Mouse (Mus musculus) gastrocnemius, adult 2 months (tissue): ENCODE data around the gene Slc5a2. TPM values are rescaled to one million over a fixed set of nuclear protein-coding genes. Genes with fewer than 3 reads are reported as not detected.

ENCODE experiments used
- DNase-seq: peaks from one replicate; pipeline ENCODE4 v3.0.0; 2022
- H3K27ac ChIP-seq: fragments of 200-600 bp; 2 replicates; pipeline ENCODE4 v1.8.1; 2022; ENCODE audit warnings: mild to moderate bottlenecking
- H3K4me3 ChIP-seq: fragments of 200-600 bp; 2 replicates; pipeline ENCODE4 v1.8.1; 2022; ENCODE audit warnings: mild to moderate bottlenecking, moderate library complexity
- CTCF ChIP-seq: fragments of 200-600 bp; IDR thresholded peaks from 2 replicates; pipeline ENCODE4 v1.8.1; 2022; ENCODE audit warnings: antibody characterized with exemption, mild to moderate bottlenecking, moderate library complexity
- intact Hi-C: fragments of 180-260 bp; cut with DNase I; formaldehyde crosslinking; loops from one replicate; pipeline ENCODE4 v1.15.1; 2025
- total RNA-seq, 2 experiments: library from RNA; stranded (reverse); gene quantifications; 2 replicates each; pipeline ENCODE4 v1.2.3; 2021

Gene Slc5a2
- total RNA-seq, 2 experiments from 2014 or later, result not detected

DNA sequence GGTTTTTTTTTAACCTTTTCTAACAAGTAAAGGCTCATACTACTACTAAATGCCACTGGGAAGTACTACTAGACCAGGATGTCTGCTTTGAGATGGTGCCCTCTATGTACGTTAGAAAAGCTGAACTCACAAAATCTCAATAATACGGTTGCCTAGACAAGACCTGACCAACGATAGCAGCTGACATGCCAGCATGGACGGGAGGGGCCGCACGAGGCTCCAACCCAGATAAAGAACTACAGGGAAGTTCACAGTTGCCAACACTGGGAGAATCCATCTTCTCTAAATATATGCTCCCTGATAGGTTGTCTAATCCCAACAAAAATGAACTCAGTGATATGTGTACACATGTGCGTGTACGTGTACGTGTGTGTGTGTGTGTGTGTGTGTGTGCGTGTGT lies 29.3 kb downstream of the Slc5a2 start:
- no peak overlapping the region for H3K27ac ChIP-seq
- TF ChIP-seq CTCF, result no peak
- H3K4me3 ChIP-seq, result no peak overlapping the region
- no peak for DNase-seq
- intact Hi-C loops, result loop anchor here (5.0 kb wide), 1 partner anchor 47 kb away; the partner anchor contains the start of gene Tgfb1i1

DNA sequence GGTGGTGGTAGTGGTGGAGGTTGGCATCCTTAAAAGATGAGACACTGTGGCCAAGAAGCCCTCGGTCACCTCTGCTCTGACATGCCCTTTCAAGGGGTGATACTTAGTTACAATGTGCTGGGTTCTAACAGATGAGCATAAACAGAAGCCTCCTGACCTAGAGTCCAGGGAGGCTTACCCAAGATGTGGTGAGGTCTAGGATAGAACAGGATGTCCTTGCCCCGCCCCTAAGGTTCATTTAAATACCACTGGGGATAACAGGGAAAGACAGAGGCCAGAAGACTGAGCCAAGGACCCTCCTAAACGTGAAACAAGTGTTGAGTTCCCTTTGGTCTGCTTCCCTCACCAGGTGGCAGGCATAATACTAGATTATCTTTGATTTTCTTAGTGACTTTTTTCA lies 31.1 kb downstream of the Slc5a2 start:
- H3K4me3 ChIP-seq, result no peak overlapping the region
- TF ChIP-seq CTCF, result no peak
- DNase-seq, result no peak
- intact Hi-C loops, result loop anchor here (5.0 kb wide), 1 partner anchor 49 kb away; the partner anchor contains the start of gene Tgfb1i1
- H3K27ac ChIP-seq, result no peak overlapping the region

DNA sequence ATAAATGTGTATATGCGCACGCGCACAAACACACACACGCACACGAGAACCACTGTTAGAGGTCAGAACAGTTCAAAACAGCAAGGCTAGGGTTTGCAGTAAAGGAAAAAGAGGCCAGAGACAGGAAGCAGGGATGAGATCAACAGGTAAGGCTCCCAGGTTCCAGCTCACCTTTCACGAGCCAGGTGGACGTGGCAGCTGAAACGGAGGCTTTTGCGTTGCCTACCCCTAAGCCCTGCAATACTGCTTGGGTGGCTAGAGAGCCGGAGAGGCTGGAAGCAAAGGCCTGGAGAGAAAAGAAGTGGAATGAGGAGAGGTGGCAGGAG lies 31.8 kb downstream of the Slc5a2 start:
- Histone ChIP-seq H3K4me3 (peak overlapping the region; percentile 93), H3K27ac (peak overlapping the region; percentile 83)
- no peak for DNase-seq
- intact Hi-C loops, result loop anchor here (5.0 kb wide), 1 partner anchor 50 kb away; the partner anchor contains the start of gene Tgfb1i1
- TF ChIP-seq CTCF, result no peak

DNA sequence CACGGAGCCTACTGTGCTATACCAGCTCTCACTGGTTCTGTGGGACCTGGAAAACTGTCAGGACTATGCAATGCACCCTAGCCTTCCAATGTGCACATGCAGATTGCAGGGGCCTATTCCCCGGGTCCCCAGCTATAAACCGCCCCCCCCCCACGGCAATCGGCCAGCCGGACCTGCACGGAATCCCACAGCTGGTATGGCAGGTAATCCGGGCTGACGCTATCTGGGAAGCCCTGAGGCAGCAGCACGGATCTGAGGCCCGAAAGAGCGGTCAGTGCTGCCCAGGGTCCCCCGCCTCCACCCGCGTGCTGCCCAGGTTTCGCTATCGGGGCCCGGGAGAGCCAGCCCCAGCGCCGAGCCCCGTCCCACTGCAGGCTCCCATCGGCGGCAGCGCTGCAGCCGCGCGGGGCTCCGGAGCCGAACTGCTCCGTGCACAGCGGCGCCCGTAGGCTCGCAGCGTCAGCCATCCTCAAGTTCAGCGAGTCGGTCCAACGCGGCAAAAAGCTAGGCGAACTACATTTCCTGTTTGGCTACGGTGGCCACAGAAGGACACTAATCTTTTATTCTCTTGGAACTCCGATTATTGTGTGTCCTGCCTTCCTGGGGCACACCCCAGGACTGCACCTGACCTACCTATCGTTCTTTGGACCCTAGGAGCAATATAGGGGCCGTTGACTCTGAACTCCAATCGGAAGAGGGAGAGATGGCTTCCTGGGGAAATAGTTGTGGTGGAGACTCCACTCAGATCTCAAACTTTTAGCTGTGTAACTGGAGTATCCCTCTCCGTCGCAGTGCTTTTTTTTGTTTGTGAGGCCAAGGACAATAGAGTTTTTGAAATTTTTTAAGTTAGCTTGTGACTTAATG lies 32.4 kb downstream of the Slc5a2 start, which contains the start of gene BC017158:
Gene BC017158, minus strand, starts transcription at position 554 of the 864 bp plus-strand sequence.
- intact Hi-C loops, result loop anchor here (5.0 kb wide), 1 partner anchor 51 kb away; the partner anchor contains the start of gene Tgfb1i1
- DNase-seq, result peak; percentile 74
- H3K4me3 ChIP-seq, result peak within 1 kb of the TSS; percentile 93
- H3K27ac ChIP-seq, result peak within 1 kb of the TSS; percentile 83
- TF ChIP-seq CTCF, result no peak

DNA sequence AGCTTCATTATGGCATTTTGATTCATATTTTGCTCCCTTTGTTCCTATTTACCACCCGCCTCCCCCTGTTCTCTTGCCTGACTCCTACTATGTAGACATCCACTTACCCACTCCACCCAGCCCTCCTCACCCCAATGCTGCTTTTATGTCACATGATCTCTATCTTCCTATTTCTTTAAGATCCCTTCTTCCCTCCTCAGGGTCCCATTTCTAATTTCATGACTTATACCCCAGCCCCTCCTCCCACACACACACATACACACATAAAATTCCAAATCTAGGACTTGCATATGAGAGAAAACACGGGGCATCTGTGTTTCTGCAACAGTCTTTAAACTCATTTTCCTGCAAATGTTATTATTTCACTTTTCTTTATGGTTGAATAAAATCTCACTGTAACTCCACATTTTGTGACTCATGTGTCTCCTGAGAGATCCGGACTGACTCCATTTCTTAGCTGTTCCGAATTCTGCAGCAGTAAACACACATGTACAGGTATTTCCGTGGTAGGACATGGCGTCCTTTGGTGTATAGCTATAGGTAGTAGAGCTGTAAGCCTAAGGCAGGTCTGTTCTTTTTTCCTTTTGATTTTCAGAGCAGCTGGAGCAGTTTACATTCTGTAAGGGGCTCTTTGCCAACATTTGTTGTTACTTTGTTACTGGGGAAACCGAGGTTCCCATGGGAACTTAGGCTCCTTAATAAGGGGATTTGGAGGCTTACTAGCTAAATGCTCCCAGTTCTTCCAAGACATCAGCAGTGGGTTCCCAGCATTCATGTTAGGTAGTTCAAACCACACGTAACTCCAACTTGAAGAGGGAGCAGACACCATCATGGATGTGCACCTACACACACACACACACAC lies 33.3 kb downstream of the Slc5a2 start:
- H3K4me3 ChIP-seq, result peak overlapping the region; percentile 93
- TF ChIP-seq CTCF, result no peak
- no peak for DNase-seq
- intact Hi-C loops, result loop anchor here (5.0 kb wide), 1 partner anchor 51 kb away; the partner anchor contains the start of gene Tgfb1i1
- peak overlapping the region; percentile 83 for H3K27ac ChIP-seq

DNA sequence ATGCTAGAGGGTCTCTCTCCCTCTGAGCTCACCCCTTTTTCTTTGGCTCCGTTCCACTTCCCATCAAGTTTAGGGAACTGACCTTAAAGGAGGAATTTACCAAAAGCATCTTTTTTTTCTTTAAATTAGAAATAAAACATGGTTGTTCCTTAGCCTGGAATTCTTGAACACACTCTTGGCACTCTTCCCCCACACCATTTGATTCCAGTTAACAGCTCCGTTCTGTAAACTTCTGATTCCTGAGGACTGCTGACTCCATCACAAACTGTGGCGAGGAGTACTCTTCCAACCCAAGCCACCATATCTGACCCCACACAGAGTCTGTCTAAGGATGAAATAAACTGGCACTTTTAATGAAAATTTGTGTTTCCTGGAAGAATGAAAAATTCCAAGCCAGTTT lies 35.5 kb downstream of the Slc5a2 start:
- intact Hi-C loops, result no loop called here
- no peak for TF ChIP-seq CTCF
- DNase-seq, result no peak
- Histone ChIP-seq H3K27ac (no peak overlapping the region), H3K4me3 (no peak overlapping the region)

DNA sequence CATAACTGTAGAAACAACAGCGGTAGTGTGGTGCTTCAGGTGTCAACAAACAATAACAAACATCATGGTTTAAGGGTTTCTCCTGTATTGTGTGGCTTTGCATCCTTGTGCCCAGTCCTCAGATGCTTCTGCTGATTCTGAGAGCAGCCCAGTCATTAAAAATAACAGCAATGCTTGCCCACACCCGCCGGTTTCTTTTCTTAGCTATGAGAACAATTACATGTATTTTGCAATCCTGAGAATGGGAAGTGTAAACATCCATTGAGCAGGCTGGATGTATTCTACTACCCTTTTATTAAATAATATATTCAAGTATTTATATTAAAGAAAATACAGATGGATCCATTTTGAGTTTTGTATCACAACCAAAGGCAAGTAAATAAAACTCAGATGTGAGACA lies 36.7 kb downstream of the Slc5a2 start:
- no peak overlapping the region for H3K27ac ChIP-seq
- TF ChIP-seq CTCF, result no peak
- H3K4me3 ChIP-seq, result no peak overlapping the region
- intact Hi-C loops, result no loop called here
- DNase-seq, result no peak

DNA sequence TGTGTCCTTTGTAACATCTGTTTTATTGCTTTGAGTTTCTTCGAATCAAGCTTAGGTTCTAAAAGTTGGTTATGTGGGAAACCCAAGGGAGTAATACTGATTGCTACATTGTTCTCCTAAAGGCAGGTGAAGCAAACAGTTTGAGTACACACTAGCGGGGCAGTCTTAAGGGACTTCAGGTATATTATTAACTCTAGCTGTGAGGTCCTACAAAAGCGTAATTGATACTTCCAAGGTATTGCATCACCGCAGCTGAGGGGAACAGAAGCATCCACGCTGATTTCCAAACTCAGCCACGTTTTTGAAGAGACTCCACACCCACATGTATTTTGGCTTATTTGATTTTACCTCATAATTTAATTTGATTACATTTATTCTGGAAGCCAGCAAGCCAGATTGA lies 38.7 kb downstream of the Slc5a2 start:
- no peak for DNase-seq
- intact Hi-C loops, result no loop called here
- no peak for TF ChIP-seq CTCF
- Histone ChIP-seq H3K27ac (no peak overlapping the region), H3K4me3 (no peak overlapping the region)

DNA sequence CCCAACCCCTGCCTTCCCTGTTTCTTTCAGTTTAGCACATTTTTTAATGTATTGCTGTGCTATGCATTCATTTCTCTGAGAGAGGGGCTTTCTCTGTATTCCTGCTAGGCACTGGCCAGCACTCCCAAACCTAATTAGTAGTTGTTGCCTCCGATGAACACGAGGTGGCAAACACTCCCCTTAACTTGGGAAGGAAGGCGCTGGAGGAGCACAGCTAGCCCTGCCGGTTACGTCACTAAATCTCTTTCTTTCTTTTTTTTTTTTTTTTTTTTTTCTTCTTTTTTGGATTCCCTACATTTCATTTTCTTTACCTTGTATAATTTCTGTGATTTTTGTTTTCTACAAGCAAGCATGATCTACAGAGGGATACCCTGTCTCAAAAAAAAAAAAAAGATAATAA lies 39.5 kb downstream of the Slc5a2 start:
- intact Hi-C loops, result loop anchor here (1.0 kb wide), 1 partner anchor 40 kb away; no protein-coding TSS in a partner anchor
- TF ChIP-seq CTCF, result peak; percentile 52
- no peak overlapping the region for H3K27ac ChIP-seq
- DNase-seq, result peak; percentile 54
- H3K4me3 ChIP-seq, result no peak overlapping the region

DNA sequence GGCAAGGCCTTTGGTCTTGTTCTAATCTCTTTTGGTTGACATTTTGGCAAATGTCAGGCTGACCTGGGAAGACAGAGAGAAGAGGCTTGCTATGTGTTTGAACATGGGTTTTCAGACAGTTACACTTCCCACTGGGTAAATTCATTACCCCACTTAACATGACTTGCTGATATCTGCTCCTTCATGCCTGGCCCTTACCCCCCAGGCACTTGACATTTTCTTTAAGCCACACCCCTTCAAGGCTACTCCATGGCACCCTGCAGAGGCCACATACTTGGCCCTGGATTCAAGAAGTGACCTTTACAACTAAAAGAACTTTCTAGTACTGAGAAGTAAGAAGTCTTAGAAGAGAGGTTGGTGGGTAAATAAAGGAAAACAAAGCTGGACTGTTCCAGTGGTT lies 42.4 kb downstream of the Slc5a2 start:
- Histone ChIP-seq H3K27ac (no peak overlapping the region), H3K4me3 (no peak overlapping the region)
- no peak for DNase-seq
- intact Hi-C loops, result no loop called here
- TF ChIP-seq CTCF, result no peak

DNA sequence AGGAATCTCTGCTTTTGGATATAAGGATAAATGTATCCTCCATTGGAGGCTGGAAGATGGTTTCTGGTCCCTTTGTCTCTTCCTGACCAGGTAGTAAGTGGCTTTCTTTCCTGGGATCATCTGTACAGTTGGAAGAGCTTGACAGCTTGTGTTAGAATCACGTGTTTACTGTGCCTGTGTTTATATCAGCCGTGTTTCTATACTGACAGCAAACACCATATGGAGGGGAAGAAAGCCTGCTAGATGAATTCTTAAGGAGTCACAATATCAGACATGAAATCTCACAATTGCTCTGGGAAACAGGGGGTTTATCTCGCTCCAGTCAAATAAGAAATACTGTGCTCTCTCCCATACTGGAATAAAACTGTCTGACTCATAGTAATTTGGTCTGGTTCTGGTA lies 43.8 kb downstream of the Slc5a2 start:
- no peak for TF ChIP-seq CTCF
- Histone ChIP-seq H3K27ac (no peak overlapping the region), H3K4me3 (no peak overlapping the region)
- DNase-seq, result no peak
- intact Hi-C loops, result no loop called here

DNA sequence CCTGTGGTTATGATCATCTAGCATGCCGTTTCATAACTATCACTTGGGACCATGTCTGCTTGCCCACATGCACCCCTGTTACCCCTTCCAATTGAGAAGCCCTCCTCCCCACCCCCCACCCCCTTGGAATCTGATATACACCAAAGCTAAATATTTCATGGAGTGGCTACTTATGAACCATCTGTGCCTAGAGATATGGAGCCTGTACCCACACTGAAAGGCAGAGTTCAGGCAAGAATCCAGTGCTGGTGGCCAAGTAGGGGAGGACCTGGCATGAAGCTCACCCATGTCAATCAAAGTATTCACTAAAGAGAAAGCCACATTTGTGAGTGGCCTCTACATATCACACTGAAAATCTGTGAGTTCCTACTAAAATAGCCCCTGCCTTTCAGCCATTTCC lies 44.3 kb downstream of the Slc5a2 start:
- no peak overlapping the region for H3K4me3 ChIP-seq
- no peak for DNase-seq
- intact Hi-C loops, result no loop called here
- no peak for TF ChIP-seq CTCF
- H3K27ac ChIP-seq, result peak overlapping the region; percentile 51

DNA sequence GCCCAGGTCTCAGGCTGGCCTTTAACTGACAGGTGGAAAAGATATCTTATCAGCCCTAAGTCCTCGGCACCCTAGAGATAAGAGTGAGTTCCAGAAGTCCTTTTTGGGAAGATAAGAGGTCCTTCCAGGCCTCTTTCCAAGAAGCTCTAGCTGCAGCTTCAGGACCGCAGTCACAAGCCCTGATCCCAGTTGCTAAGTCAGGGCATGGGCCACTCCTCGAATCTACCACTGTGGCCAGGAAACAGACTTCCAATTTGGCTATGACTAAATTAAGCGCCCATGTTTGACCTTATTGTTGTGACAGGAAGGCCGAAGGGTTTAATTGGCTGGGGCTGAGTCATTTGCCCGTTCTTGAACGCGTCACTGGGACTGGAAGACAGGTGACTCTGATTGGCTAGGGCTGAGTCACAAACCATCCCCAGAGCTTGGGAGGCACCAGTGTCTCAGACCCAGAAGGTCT lies 44.8 kb downstream of the Slc5a2 start:
- intact Hi-C loops, result no loop called here
- DNase-seq, result peak; percentile 28
- Histone ChIP-seq H3K4me3 (no peak overlapping the region), H3K27ac (peak overlapping the region; percentile 51)
- no peak for TF ChIP-seq CTCF
